Mouse (Mus musculus): ENCODE measurements at regions not wholly inside any gene's neighbourhood (a gene's known extent, or its start where the extent isn't known, plus 50 kb on each side); places are given as distances from the start of the nearest gene placed in this dataset.
A peak's percentile ranks its signal among the peaks of the same experiment; 100 is the strongest.

DNA sequence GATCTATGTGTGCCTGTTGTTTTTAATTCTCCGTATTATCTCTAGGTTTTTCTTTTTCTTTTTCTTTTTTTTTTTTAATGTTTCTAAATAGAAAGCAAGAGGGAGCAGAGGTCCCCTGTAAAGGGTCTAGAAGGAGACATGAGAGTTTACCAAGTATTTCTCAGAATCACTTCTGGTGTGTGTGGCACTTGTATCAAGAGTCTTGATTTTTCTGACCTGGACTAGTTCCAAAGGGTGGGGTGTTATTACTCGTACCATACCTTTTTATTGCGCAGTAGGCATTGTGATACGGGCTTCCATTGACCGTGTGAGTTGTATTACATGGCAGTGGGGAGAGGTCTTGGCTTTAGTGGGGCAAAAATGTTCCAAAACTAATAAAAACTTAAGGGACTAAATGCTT is 63.2 kb upstream of the Bmp6 start:
- no peak for DNase-seq (ENCODE audit: low spot score in 2 of 2)

DNA sequence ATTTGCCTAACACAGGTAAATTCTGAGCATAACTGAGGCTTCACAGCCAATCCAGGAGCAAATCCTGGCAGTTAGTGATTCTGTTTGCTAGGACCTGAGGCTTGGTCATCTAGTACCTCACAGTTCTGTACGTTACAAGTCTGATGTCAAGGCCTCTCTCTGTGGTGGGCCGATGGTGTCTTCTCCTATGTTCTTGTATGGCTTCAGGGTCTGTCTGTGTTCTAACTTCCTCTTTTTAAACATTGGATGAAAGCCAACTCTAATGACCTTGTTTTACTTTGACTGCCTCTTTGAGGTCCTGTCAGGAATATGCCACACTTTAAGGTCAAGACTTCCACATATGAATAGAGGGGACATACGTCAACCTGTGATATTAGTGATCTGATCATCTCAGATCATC is 56.9 kb upstream of the Bmp6 start:
- DNase-seq (ENCODE audit: low spot score in 2 of 2) = no peak

DNA sequence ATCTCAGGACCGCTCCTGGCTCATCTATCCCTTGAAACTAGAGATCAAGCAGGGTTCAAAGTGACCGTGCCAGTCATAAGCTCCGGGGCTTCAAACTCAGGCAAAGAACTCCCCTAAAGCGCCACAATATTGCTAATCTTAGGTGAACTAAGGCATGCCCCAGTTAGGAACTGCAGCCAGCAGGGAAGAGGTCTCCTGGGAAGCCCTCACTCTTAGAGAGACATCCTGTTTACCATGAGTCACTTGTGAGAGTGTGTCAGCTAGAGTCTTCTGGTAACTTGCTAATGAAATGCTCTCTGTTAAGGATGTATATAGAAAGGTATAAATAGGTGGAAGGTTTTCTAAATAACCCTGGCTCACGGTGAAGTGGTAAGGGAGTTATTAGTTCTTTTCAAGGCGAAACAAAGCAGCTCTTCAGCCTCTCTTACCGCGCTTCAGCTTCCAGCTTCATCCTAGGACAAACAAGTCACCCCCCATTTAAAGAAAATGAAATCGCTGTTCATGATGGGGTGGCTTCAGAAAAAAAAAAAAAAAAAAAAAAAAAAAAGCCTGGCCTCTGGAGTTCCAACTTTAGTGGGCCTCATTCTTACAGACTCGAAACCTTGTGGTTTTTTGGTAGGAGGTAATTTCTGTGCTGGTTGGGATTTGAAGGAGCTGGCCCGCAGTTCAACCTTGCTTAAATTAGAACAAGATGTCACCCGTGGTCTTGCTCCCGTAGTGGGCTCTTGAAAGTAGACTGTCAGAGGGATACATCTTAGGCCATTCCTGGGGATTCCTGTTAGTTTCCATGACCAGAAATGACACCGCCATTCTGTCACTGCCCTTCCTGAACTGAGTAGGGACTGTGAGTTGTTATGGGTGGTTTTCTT is 56.1 kb upstream of the Bmp6 start:
- DNase-seq (ENCODE audit: low spot score in 2 of 2) = no peak

DNA sequence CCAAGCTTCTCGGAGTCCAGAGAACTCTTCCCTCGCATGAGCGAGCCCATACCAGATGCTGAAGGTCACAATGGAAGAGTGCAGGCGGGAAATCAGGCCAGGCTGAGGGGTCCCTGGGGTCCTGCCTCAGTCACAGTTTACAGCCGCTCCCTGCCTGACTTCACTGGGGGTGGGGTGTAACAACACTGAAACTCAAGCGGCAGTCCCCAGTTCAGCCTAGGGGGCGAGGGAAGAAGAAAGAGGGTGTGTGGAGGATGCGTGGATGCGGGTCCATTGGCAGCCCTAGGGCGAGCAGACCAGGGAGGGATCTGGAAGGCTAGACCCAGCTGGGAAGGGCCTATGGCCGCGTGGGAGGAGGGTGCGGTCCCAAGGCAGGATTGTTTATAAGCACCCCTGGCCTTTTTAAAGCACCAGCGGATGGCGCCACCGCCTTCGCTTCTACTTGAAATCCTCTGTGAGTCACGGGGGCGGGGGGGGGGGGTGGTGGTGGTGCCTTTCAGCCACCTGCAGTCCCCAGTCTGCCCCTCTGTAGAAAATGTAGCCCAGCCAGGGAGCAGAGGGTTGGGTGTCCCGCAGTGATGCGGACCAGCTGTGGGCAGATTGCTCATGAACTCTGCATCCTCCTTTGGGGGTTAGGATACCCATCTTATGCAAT is 54.5 kb upstream of the Bmp6 start:
- DNase-seq (ENCODE audit: low spot score in 2 of 2) = peak; percentile 36 to 58

DNA sequence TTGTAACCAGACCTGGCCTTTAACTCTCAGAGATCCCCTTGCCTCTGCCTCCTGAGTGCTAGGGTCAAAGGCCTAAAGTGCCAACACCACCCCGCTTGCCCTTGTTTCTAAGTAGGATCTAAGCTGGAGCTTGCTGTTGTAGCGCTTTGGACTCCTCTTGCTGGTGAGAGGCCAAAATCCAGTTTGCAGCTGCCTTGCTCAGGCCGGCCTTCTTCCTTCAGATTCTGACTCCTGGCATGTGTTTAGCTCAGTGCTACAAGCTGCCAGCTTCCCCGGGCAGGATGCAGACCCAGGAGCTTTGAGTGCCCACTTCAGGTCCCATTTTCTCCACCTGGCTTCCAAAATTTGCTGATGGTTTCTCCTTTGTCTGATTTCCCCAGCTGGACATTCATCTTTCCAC is 53.4 kb upstream of the Bmp6 start:
- no peak for DNase-seq (ENCODE audit: low spot score in 2 of 2)

All from gastrocnemius, postnatal 4 days (tissue).